Mouse (Mus musculus) limb, embryonic 10.5 days (tissue): ENCODE results near the gene Smim24. TPM values are rescaled to one million over a fixed set of nuclear protein-coding genes. Genes with fewer than 3 reads are reported as not detected.
A peak's percentile ranks its signal among the peaks of the same experiment; 100 is the strongest.

Experiments used
- DNase-seq: peaks from one replicate; pipeline ENCODE4 v3.0.0-alpha.2; 2017; ENCODE audit warnings: low spot score
- H3K27ac ChIP-seq: fragments of 300-500 bp; sonication (generic); 2 replicates; pipeline ENCODE4 v1.5.1; 2016; ENCODE audit warnings: mild to moderate bottlenecking
- H3K27me3 ChIP-seq: fragments of 300-500 bp; sonication (generic); 2 replicates; pipeline ENCODE4 v1.6.1; 2016; ENCODE audit warnings: low read depth, mild to moderate bottlenecking; ENCODE audit not compliant: poor library complexity, severe bottlenecking
- H3K36me3 ChIP-seq: fragments of 300-500 bp; sonication (generic); 2 replicates; pipeline ENCODE4 v1.6.1; 2016; ENCODE audit warnings: mild to moderate bottlenecking, moderate library complexity
- H3K4me1 ChIP-seq: fragments of 300-500 bp; sonication (generic); 2 replicates; pipeline ENCODE4 v1.6.1; 2016
- H3K4me3 ChIP-seq: fragments of 300-500 bp; sonication (generic); 2 replicates; pipeline ENCODE4 v1.5.1; 2016; ENCODE audit warnings: mild to moderate bottlenecking, moderate library complexity
- H3K9me3 ChIP-seq: fragments of 300-500 bp; sonication (generic); replicated peaks from 2 replicates; pipeline ENCODE4 v1.6.1; 2016; ENCODE audit warnings: mild to moderate bottlenecking
- WGBS: fragments of 180-500 bp; shearing (Covaris S2); methylation state at CpG from one replicate; pipeline ENCODE4 v1.1.7; 2016; 5-methylcytosine and 5-hydroxymethylcytosine counted together
- polyA plus RNA-seq: library from polyadenylated mRNA; unstranded; fragments of >200 nt; fragmentation: Nextera tagmentation; extraction: Ambion mirVana; gene quantifications from 2 replicates; pipeline ENCODE4 v1.2.1, GENCODE M21; 2016

The Smim24 gene
- polyA plus RNA-seq, 1 experiment from 2014 or later = 2.9 TPM

DNA sequence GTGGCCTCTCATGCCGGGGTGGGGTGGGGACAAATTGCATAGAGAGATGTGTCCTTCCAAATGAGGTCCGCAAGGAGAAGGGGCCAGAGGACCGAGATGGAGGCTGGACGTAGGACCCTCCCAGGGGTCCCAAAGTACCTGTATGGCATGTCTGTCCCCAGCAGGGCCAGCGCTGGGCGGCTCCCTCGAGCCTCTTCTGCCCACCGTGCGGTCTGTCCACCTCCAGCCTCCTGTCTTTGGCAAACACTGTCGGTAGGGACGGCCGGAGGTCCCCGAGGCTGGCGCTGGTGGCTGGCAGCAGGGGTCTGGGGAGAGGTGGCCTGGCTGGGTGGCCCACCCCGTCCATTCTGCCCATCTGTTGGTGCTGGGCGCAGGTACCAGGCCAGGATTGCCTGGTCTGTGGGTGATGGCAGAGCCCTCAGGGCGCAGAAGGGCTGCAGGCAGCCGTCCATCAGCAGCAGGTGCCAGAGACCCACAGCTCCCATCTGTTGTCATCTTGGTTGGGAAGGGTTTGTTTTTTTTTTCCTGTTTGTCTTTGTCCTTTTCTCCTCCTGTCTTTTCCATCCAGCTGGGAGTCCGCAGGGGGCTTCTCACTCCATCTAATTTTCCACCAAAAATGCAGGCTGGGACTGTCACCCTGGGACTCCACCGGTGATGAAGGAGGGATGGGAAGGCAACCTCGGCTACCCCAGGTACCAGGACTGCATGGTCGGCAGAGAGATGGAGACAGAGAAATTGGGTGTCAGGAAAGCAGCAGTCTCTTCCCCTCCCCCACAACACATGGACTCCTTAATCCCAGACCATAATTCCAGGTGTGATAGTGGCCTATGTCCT is 7.7 kb downstream of the Smim24 start:
- Histone ChIP-seq H3K4me1 (peaks cover 64% of the 10 kb centered on the region), H3K27ac (peak overlapping the region; percentile 92), H3K4me3 (peak overlapping the region; percentile 40), H3K27me3 (peaks cover 75% of the 10 kb centered on the region), H3K9me3 (no peaks in the 10 kb centered on the region), H3K36me3 (peaks cover 26% of the 10 kb centered on the region)
- 46% methylated on average over 22 of the region's 22 CpGs for WGBS
- DNase-seq = no peak

DNA sequence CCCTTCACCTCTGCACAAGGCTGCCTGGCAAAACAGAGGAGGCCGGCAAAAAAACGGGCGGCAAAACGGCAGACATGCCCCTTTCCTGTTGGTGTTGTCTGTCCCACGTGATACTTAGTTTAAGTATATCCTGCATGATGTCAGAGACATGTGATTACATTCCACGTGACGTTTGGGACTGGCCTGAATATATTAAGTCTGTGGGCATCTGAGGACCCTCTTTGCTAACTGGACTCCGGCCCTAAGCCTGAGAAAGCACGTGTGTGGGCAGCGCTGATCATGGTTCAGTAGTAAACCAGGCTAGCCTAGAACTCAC is 8.3 kb downstream of the Smim24 start:
- no peak for DNase-seq
- Histone ChIP-seq H3K4me1 (peaks cover 69% of the 10 kb centered on the region), H3K9me3 (no peaks in the 10 kb centered on the region), H3K36me3 (peaks cover 29% of the 10 kb centered on the region), H3K27me3 (peaks cover 80% of the 10 kb centered on the region), H3K4me3 (peak overlapping the region; percentile 40), H3K27ac (peak overlapping the region; percentile 92)
- WGBS = 24% methylated on average over 10 of the region's 10 CpGs

DNA sequence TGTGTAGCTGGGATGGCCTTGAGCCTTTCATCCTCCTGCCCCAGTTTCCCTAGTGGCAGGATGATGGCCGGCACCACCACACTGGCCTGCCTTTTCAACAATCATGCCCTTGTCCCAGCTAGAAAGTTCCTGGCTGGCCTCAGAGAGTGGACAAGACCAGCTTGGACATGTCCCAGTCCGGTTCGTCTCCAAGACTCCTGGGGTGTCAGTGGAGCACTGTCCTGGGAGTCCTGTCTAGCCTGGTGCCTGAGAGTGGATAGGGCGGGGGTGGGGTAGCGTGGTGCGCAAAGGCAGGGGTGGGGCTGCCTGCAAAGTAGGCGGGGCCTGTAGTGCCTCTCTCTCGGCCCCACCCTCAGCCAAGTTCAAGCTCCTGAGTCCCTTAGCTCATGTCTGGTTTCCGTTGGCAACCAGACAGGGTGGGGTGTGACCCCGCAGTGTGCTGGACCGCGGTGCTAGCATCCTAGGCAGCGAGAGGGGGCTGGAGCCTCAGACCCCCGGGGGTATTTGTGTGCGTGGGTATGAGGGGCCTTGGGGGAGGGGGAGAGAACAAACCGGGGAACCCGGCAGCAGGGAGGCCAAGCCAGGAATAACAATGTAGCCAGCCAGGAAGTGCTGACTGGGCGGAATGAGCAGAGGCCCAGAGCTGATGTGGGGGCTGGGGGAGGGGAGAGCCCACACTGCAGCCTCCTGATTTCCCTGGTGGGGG is 8.8 kb downstream of the Smim24 start:
- Histone ChIP-seq H3K36me3 (peaks cover 29% of the 10 kb centered on the region), H3K27me3 (peaks cover 81% of the 10 kb centered on the region), H3K27ac (peak overlapping the region; percentile 92), H3K4me3 (peak overlapping the region; percentile 40), H3K9me3 (no peaks in the 10 kb centered on the region), H3K4me1 (peaks cover 74% of the 10 kb centered on the region)
- peak; percentile 83 for DNase-seq
- WGBS = 7% methylated on average over 18 of the region's 18 CpGs

DNA sequence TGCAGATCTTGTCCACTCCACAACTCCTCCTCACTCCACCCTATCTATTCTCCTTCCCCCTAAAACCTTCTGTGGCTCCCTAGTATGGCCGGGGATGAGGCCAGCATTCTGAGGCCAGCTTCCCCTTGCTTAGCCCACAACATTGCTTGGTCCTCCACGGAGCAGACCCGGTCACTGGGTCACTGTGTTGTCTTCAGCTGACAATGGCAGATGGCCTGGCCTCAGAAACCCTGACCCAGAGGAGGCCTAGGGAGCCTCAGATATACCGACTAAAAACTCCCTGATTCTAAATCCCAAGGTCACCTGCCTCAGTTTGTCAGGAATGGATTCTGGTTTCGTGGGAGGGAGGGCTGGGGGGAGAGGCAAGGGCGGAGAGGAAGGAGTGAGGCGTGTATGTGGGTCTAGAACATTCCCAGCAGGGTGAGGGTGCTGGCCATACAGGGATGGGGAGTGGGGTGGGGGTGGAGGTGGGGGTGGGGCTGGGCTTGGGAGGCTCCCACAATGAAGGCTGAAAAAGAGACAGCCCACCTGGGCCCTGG is 9.4 kb downstream of the Smim24 start:
- WGBS = 27% methylated on average over 7 of the region's 7 CpGs
- Histone ChIP-seq H3K27ac (peak overlapping the region; percentile 92), H3K9me3 (no peaks in the 10 kb centered on the region), H3K36me3 (peaks cover 29% of the 10 kb centered on the region), H3K4me1 (peaks cover 81% of the 10 kb centered on the region), H3K27me3 (peaks cover 81% of the 10 kb centered on the region), H3K4me3 (peak overlapping the region; percentile 40)
- DNase-seq = no peak

DNA sequence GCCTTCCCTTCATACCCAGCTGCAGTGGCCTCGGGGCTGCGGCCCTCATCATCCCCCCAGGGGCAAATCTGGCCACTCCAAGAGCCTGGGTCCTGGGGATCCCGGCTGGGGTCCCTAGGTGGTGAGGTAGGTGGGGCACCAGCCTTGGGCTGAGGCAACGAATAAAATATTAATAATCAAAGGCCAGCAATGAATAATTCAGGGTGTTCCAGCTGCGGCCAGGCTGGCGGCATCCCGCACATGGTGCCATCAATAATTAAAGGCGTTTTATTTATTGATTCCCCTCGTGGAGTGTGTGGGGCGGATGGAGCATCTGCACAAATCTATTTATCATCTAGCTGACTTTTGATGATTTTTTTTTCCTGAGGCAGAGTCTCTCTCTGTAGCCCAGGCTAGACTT is 10.7 kb downstream of the Smim24 start:
- peaks cover 89% of the 10 kb centered on the region for H3K4me1 ChIP-seq
- 52% methylated on average over 10 of the region's 10 CpGs for WGBS
- peaks cover 29% of the 10 kb centered on the region for H3K36me3 ChIP-seq

DNA sequence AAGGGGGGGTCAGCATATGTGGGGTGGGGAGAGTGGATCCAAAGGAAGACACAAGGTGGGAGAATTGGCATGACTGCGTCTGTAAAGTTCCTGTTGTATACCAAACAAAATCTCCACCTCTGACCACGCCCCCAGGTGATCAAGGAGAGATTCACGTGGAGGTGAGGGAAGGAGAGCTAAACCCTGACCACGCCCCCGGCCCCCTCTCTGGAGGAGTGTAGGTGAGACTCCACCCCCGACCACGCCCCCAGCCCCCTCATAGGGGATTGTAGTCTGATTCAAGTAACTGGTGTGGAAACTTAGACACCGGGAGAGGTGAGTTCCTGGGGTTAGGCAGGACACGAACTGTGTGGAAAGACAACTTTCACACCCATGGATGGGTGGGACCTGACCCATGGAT is 11.2 kb downstream of the Smim24 start:
- peak overlapping the region; percentile 38; the same call in 1 of the 2 replicates for H3K27ac ChIP-seq
- no peak overlapping the region for H3K4me3 ChIP-seq
- H3K27me3 ChIP-seq = peaks cover 85% of the 10 kb centered on the region
- H3K9me3 ChIP-seq = no peaks in the 10 kb centered on the region
- peak; percentile 57 for DNase-seq
- WGBS = 10% methylated on average over 9 of the region's 9 CpGs
- peaks cover 95% of the 10 kb centered on the region for H3K4me1 ChIP-seq
- H3K36me3 ChIP-seq = peaks cover 29% of the 10 kb centered on the region

More for the DNA sequence above, 10.7 kb downstream of the Smim24 start:
- Histone ChIP-seq H3K9me3 (no peaks in the 10 kb centered on the region), H3K27ac (peak overlapping the region; percentile 92), H3K4me3 (peak overlapping the region; percentile 40; the same call in 1 of the 2 replicates), H3K27me3 (peaks cover 85% of the 10 kb centered on the region)
- no peak for DNase-seq

DNA sequence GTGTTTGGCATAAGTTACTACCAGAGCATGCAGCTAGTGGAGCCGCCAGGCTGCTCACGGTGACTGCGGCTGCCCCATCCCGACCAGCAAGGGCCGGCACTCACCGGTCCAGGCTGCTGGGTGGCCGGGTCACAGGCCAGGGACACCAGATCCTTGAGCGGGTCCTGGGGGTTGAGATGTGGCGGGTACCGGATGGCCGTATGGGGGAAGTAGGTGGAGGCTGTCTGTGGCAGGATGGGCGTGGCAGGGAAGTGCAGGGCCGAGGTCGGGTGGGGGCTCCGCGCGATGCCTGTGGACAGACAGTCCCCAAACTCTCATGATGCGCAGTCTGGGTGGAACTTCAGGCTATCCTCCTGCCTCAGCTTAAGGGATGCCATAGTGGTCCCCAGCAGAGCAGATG is 11.9 kb downstream of the Smim24 start:
- H3K36me3 ChIP-seq = peaks cover 22% of the 10 kb centered on the region
- H3K27me3 ChIP-seq = peaks cover 78% of the 10 kb centered on the region
- H3K27ac ChIP-seq = peak overlapping the region; percentile 38; the same call in 1 of the 2 replicates
- H3K4me1 ChIP-seq = peaks cover 96% of the 10 kb centered on the region
- H3K4me3 ChIP-seq = 0 out of 2 replicates have a peak overlapping the region, but pooled peaks have one; percentile 8
- WGBS = 50% methylated on average over 18 of the region's 18 CpGs
- H3K9me3 ChIP-seq = no peaks in the 10 kb centered on the region
- no peak for DNase-seq

DNA sequence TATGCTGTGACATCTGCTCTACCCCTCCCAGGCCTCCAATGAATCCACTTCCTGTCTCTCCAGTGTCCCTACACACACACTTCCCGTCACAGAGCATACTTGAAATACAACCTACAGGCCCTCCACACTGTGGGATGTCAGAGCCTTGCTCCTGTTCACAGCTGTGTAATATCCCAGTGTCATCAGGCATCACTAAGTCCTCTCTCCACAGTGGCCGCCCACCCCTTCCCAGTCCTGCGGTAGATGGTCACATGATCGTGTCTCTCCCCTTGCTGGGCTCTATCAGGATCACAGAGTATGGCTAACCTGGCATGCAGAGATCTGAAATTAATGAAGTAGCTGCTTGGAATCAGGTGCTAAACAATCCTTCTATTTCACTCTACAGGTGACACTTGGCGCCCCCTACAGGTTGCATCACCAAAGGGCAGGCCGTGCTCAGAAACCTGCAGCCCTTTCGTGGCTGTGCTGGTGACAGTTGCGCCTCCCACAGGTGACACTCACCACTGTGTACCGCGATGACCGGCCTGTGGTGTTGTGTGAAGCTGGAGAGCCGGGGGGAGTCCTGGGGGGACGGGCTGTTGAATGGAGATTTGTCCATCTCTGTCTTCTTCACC is 12.8 kb downstream of the Smim24 start:
- H3K4me3 ChIP-seq = 0 out of 2 replicates have a peak overlapping the region, but pooled peaks have one; percentile 42
- DNase-seq = peak; percentile 60
- peaks cover 96% of the 10 kb centered on the region for H3K4me1 ChIP-seq
- H3K36me3 ChIP-seq = peaks cover 13% of the 10 kb centered on the region; the same call in 1 of the 2 replicates
- no peak overlapping the region; the same call in 1 of the 2 replicates for H3K27ac ChIP-seq
- H3K27me3 ChIP-seq = peaks cover 69% of the 10 kb centered on the region
- WGBS = 42% methylated on average over 13 of the region's 13 CpGs
- no peaks in the 10 kb centered on the region for H3K9me3 ChIP-seq

DNA sequence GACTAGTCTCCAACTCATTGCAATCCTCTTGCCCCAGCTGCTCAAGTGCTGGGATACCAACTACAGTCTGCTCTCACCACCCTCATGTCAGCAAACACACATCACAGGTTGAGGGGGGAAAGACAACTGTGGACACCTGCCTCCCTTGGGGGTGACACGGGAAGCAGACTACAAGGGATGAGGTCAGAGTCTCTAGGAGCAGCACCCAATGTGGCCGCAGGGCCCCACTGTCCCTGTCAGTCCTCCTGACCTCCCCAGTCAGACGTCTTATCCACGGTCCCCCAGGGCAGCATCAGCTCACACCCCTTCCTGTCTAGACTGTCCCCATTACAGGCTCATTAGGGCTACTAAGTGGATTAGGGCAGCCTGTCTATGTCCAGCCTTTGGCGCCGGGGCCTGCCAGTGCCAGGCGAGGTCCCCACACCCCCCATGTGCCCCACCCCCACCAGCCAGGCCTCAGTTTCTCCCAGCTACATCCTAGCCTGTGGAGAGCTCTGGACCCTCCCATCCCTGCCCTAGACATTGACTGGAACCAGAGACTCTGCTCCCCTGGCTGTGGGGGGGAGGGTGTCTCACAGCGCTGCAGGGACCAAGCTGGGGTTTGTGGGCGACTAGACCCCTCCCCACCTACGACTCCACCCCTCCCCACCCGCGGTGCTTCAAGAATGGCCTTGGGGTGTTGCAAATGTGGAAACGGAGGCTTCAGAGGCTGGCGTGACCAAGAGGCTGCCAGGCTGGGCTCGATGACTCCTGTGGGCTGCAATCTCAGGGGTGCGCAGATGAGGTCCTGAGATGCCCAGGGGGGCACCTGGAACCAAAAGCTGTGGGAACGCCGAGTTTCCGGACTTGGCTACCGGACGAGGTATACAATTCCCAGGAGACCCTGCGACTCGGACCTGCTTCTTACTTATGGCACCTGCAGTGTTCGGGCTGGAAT is 13.9 kb downstream of the Smim24 start:
- peaks cover 16% of the 10 kb centered on the region for H3K36me3 ChIP-seq
- 21% methylated on average over 24 of the region's 24 CpGs for WGBS
- H3K27me3 ChIP-seq = peaks cover 64% of the 10 kb centered on the region
- DNase-seq = no peak
- H3K27ac ChIP-seq = peak overlapping the region; percentile 80
- H3K9me3 ChIP-seq = no peaks in the 10 kb centered on the region
- peak overlapping the region; percentile 42 for H3K4me3 ChIP-seq
- peaks cover 96% of the 10 kb centered on the region for H3K4me1 ChIP-seq

DNA sequence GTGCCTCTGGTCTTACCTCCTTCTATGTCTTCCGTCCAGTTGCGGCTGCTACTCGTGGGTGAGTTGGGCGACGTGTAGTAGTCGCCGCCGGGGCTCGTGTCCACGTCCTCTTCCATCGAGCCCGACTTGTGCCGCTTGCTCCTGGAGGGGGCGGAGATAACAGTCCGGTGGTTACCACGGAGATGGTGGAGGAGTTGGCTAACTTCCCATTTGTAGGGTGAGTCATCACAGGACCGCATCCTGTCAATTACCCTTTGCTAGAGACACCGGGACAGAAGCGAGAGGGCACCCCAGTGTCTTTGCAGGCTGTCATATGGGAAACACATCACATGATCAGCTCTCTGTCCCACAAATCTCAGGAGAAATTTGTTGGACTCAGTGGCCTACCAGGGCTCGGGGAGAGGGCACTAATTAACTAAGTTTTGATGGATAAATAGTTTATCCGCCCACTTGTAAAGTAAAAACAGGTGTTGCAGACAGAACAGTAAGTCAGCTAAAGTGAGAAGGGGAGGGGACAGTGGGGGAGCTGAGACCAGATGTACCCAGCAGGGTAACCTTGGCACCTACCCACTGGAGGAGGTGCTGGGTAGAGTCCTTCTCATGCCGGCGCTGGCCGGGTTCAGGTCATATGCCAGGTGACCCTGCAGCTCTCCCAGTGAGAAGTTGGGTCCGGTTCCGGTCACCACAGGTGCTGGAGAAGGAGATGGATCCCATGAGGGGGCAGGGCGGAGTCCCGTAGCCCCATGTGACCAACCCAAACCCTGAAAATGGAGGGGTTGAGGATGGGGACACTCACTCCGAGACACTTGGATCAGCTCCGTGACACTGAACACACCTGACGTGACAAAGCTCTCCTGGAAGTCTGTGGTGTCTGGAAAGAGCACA is 14.9 kb downstream of the Smim24 start:
- WGBS = 17% methylated on average over 31 of the region's 31 CpGs
- Histone ChIP-seq H3K4me1 (peaks cover 96% of the 10 kb centered on the region), H3K27me3 (peaks cover 58% of the 10 kb centered on the region), H3K27ac (peak overlapping the region; percentile 80), H3K4me3 (peak overlapping the region; percentile 42), H3K36me3 (peaks cover 17% of the 10 kb centered on the region), H3K9me3 (no peaks in the 10 kb centered on the region)
- DNase-seq = peak; percentile 59

DNA sequence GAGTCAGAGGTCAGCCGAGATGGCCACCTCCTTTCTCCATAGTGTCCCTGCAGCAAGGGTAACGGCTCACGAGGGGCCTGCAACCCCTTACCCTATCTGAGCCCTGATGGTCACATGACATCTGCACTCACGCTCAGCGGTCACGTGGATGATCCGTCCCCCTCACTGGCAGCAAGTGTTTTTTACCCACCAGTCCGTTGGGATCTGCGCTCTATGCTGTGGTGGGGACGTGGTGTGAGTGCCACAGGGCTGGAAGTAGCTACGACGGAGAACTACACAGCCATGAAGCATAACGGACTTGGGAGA is 15.5 kb downstream of the Smim24 start:
- no peaks in the 10 kb centered on the region for H3K9me3 ChIP-seq
- peaks cover 52% of the 10 kb centered on the region for H3K27me3 ChIP-seq
- H3K27ac ChIP-seq = peak overlapping the region; percentile 80
- 31% methylated on average over 13 of the region's 13 CpGs for WGBS
- H3K4me1 ChIP-seq = peaks cover 96% of the 10 kb centered on the region
- DNase-seq = no peak
- H3K4me3 ChIP-seq = peak overlapping the region; percentile 42
- peaks cover 17% of the 10 kb centered on the region for H3K36me3 ChIP-seq
